ENCODE assay signal across 8 mouse cellular contexts in the genomic region with DNA sequence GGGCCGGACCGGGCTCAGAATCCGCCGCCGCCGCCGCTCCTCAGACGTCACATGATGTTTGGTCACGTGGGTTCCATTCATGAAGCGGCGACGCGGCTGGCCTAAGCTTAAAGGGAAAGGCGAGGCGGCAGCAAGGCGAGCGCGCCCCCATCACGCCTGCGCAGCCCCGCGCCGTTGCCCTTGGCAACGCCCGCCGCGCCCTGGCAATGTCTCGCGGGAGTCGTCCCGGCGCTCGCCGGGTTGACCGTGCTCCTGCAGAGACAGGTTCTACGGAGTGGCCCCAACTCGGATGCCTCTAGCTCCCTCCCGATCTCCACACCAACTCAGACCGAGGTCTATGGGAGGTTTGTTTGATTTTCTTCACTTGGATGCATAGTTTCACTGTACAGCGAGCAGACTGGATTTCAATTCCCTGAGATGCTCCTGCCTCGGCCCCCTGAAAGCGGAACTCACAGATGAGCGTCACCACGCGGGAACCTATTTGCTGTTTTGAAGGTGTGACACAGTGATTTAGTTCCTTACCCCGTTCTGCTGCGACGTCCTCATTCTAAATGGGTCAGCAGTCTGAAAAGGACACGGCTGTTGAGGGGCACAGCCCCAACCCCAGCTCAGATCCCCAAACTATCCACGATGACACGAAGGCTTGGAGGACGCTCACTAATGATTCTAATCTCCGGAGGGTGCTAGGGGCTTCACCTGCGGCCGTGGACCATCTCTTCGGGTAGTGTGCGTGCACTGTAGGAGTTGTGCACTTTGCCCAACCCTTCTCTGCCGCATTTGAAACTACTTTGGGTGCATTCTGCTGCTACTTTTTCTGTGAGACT. TPM values are rescaled to one million over a fixed set of nuclear protein-coding genes. Genes with fewer than 3 reads are reported as not detected.
A peak's percentile ranks its signal among the peaks of the same experiment; 100 is the strongest.
DNase-seq lines count a peak whose midpoint lies in the region; ATAC-seq and TF ChIP-seq lines count a peak whose summit lies in the region.

A gene (minus strand): TSS at position 81 of the 824 bp plus-strand sequence.

- peaks cover 26 to 48% of the 10 kb centered on the region in 2 experiments for H3K4me1 ChIP-seq in MEL (ENCODE audit: control insufficient read depth in 1 of 2, insufficient read depth in 2 of 2, low read length in 2 of 2)
- peaks cover 19% of the 10 kb centered on the region for H3K4me1 ChIP-seq in cerebellum, adult 2 months (ENCODE audit: control insufficient read depth, insufficient read depth, low read length)
- H3K4me1 ChIP-seq in lung, embryonic 16.5 days (replicated peaks; ENCODE audit: control insufficient read depth, insufficient read depth, low read length), result peaks cover 30% of the 10 kb centered on the region

- peaks cover 51% of the 10 kb centered on the region for H3K79me2 ChIP-seq in MEL (ENCODE audit: control insufficient read depth, insufficient read depth, low read length, poor library complexity)

- peak; percentile 22 to 41; a peak in 3 of 4 replicates for ATAC-seq in hematopoietic stem cell, adult 5-6 weeks (replicated peaks in 1 of 2; ENCODE audit: insufficient read depth in 1 of 2, low FRiP score in 2 of 2, low TSS enrichment in 1 of 2, low read depth in 1 of 2, poor library complexity in 2 of 2, severe bottlenecking in 2 of 2)
- ATAC-seq in lung, embryonic 16.5 days (ENCODE audit: low read depth), result peak; percentile 92

- WGBS in cerebellum, adult 2 months, result 11% methylated on average over 58 of the region's 58 CpGs
- WGBS in lung, embryonic 16.5 days, result 14% methylated on average over 42 of the region's 58 CpGs

- H3K27me3 ChIP-seq in MEL (ENCODE audit: control insufficient read depth in 1 of 2, insufficient read depth in 2 of 2, low read length in 2 of 2), result no peaks in the 10 kb centered on the region
- H3K27me3 ChIP-seq in cerebellum, adult 2 months (ENCODE audit: control insufficient read depth, insufficient read depth, low read length), result no peaks in the 10 kb centered on the region
- no peaks in the 10 kb centered on the region for H3K27me3 ChIP-seq in lung, embryonic 16.5 days (ENCODE audit: control insufficient read depth, insufficient read depth, low read depth, low read length)

- peak; percentile 99 for DNase-seq in MEL (ENCODE audit: low read depth, low spot score)
- DNase-seq in cerebellum, adult 2 months, result peak; percentile 92 to 95
- peak; percentile 95 for DNase-seq in forelimb bud, embryonic 11.5 days (ENCODE audit: low read depth, low spot score)
- peak; percentile 78 for DNase-seq in layer of hippocampus, adult 9-10 months (ENCODE audit: low spot score)
- DNase-seq in ovary, postnatal 10 days (ENCODE audit: low spot score), result peak; percentile 83
- peak; percentile 82 for DNase-seq in thymus, postnatal 10 days (ENCODE audit: low spot score in 2 of 2)

- H3K4me2 ChIP-seq in lung, embryonic 16.5 days (ENCODE audit: low read depth, low read length), result peak within 1 kb of the TSS; percentile 92

- peak within 1 kb of the TSS; percentile 98 for H3K9ac ChIP-seq in MEL (ENCODE audit: control insufficient read depth, low read depth, low read length, poor library complexity, severe bottlenecking)
- peak within 1 kb of the TSS; percentile 92 for H3K9ac ChIP-seq in lung, embryonic 16.5 days (ENCODE audit: low read length)

- TF ChIP-seq RAD21 in MEL (IDR thresholded peaks at IDR 0.05; ENCODE audit: low read depth, low read length), result no peak

- TF ChIP-seq EP300 in MEL (IDR thresholded peaks at IDR 0.05; ENCODE audit: low read depth in 1 of 2, low read length in 2 of 2), result 0 out of 4 replicates have a peak, but pooled peaks of 1 of the 2 experiments have one; percentile 12

- peaks cover 3 to 39% of the 10 kb centered on the region in 2 experiments; a peak in 3 of 4 replicates for H3K36me3 ChIP-seq in MEL (ENCODE audit: control insufficient read depth in 1 of 2, insufficient read depth in 2 of 2, low read length in 2 of 2)
- peaks cover 2% of the 10 kb centered on the region for H3K36me3 ChIP-seq in lung, embryonic 16.5 days (ENCODE audit: control insufficient read depth, insufficient read depth, low read length)

- peak in 1 of 2 experiments; percentile 87; a peak in 3 of 4 replicates for TF ChIP-seq POLR2A in MEL (IDR thresholded peaks at IDR 0.05; ENCODE audit: control insufficient read depth in 1 of 2, insufficient read depth in 1 of 2, low read depth in 1 of 2, low read length in 2 of 2, poor library complexity in 1 of 2)
- TF ChIP-seq POLR2A in cerebellum, adult 2 months (IDR thresholded peaks at IDR 0.05; ENCODE audit: borderline replicate concordance, insufficient read depth, low read length), result no peak

- peak within 1 kb of the TSS; percentile 78 for H3K27ac ChIP-seq in MEL (ENCODE audit: control insufficient read depth, low read depth, low read length)
- peak within 1 kb of the TSS; percentile 49; the same call in 1 of the 2 replicates for H3K27ac ChIP-seq in cerebellum, adult 2 months (ENCODE audit: insufficient read depth, low read length)
- H3K27ac ChIP-seq in lung, embryonic 16.5 days (ENCODE audit: low read length), result peak within 1 kb of the TSS; percentile 86

- no peaks in the 10 kb centered on the region for H3K9me3 ChIP-seq in MEL (replicated peaks; ENCODE audit: insufficient read depth, low read length)
- no peaks in the 10 kb centered on the region for H3K9me3 ChIP-seq in lung, embryonic 16.5 days (ENCODE audit: control insufficient read depth, low read length)

- TF ChIP-seq CTCF in MEL (IDR thresholded peaks at IDR 0.05 in 2 of 3, conservative IDR thresholded peaks at IDR 0.05 in 1 of 3; ENCODE audit: control insufficient read depth in 1 of 3, insufficient read depth in 1 of 3, low read depth in 2 of 3, low read length in 3 of 3, poor library complexity in 1 of 3, severe bottlenecking in 1 of 3), result 0 out of 6 replicates have a peak, but pooled peaks of 1 of the 3 experiments have one; percentile 2
- TF ChIP-seq CTCF in cerebellum, adult 2 months (IDR thresholded peaks at IDR 0.05; ENCODE audit: borderline replicate concordance, insufficient read depth, low read depth, low read length), result no peak

- H3K4me3 ChIP-seq in MEL (ENCODE audit: control insufficient read depth in 1 of 2, insufficient read depth in 1 of 2, low read depth in 2 of 2, low read length in 2 of 2), result peak within 1 kb of the TSS; percentile 79 to 87
- peak within 1 kb of the TSS; percentile 65 for H3K4me3 ChIP-seq in cerebellum, adult 2 months (replicated peaks; ENCODE audit: insufficient read depth, low read depth, low read length)
- H3K4me3 ChIP-seq in lung, embryonic 16.5 days (ENCODE audit: low read length), result peak within 1 kb of the TSS; percentile 76

TF ChIP-seq in MEL, 35 proteins besides CTCF, POLR2A, EP300 and RAD21 (continues in another document):
- TF ChIP-seq KAT2A (conservative IDR thresholded peaks at IDR 0.05; ENCODE audit: low read depth, low read length), result no peak
- TF ChIP-seq ZNF384 (IDR thresholded peaks at IDR 0.05; ENCODE audit: low read depth, low read length), result no peak
- TF ChIP-seq HCFC1 (IDR thresholded peaks at IDR 0.05; ENCODE audit: low read depth, low read length), result peak; percentile 82
- TF ChIP-seq ZMIZ1 (IDR thresholded peaks at IDR 0.05; ENCODE audit: low read depth, low read length), result no peak
- TF ChIP-seq NRF1 (IDR thresholded peaks at IDR 0.05; ENCODE audit: insufficient read depth, low read depth, low read length, poor library complexity, severe bottlenecking), result peak; percentile 95
- TF ChIP-seq UBTF (IDR thresholded peaks at IDR 0.05; ENCODE audit: borderline replicate concordance, insufficient read depth, low read depth, low read length), result no peak
- TF ChIP-seq MXI1 (IDR thresholded peaks at IDR 0.05; ENCODE audit: low read depth, low read length), result peak; percentile 91
- TF ChIP-seq SIN3A (IDR thresholded peaks at IDR 0.05; ENCODE audit: low read length), result peak; percentile 94
- TF ChIP-seq ZC3H11A (IDR thresholded peaks at IDR 0.05; ENCODE audit: low read depth, low read length), result no peak
- TF ChIP-seq MEF2A (IDR thresholded peaks at IDR 0.05; ENCODE audit: extremely low read depth, insufficient replicate concordance, low read depth, low read length, poor library complexity, severe bottlenecking), result no peak
- no peak for TF ChIP-seq POLR2AphosphoS2 (IDR thresholded peaks at IDR 0.05; ENCODE audit: low read length)
- TF ChIP-seq ZKSCAN1 (IDR thresholded peaks at IDR 0.05; ENCODE audit: low read depth, low read length), result no peak
- peak; percentile 65; the same call in 1 of the 2 replicates for TF ChIP-seq NELFE (IDR thresholded peaks at IDR 0.05; ENCODE audit: low read depth, low read length)
- TF ChIP-seq USF1 (IDR thresholded peaks at IDR 0.05; ENCODE audit: low read depth, low read length), result peak; percentile 98
- no peak for TF ChIP-seq MAZ (IDR thresholded peaks at IDR 0.05; ENCODE audit: low read depth, low read length)
- peak; percentile 55; the same call in 1 of the 2 replicates for TF ChIP-seq TCF12 (IDR thresholded peaks at IDR 0.05; ENCODE audit: low read depth, low read length)
- no peak for TF ChIP-seq GATA1 (IDR thresholded peaks at IDR 0.05; ENCODE audit: low read depth, low read length)
- peak; percentile 81 to 94; a peak in 3 of 4 replicates for TF ChIP-seq USF2 (IDR thresholded peaks at IDR 0.05; ENCODE audit: borderline replicate concordance in 1 of 2, insufficient read depth in 1 of 2, low read depth in 1 of 2, low read length in 2 of 2)
- TF ChIP-seq MYC (IDR thresholded peaks at IDR 0.05; ENCODE audit: low read depth, low read length), result peak; percentile 78
- TF ChIP-seq MAFK (IDR thresholded peaks at IDR 0.05; ENCODE audit: borderline replicate concordance, low read depth, low read length), result no peak
- 0 out of 2 replicates have a peak, but pooled peaks have one; percentile 25 for TF ChIP-seq TBP (IDR thresholded peaks at IDR 0.05; ENCODE audit: low read depth, low read length)
- TF ChIP-seq CHD2 (IDR thresholded peaks at IDR 0.05; ENCODE audit: low read length), result peak; percentile 93
- TF ChIP-seq MYB (IDR thresholded peaks at IDR 0.05; ENCODE audit: low read depth, low read length), result no peak
- TF ChIP-seq CHD1 (IDR thresholded peaks at IDR 0.05; ENCODE audit: low read depth, low read length), result no peak
- TF ChIP-seq MAX (IDR thresholded peaks at IDR 0.05; ENCODE audit: low read length), result peak; percentile 93
- TF ChIP-seq GABPA (IDR thresholded peaks at IDR 0.05; ENCODE audit: low read depth, low read length), result no peak
- peak; percentile 27; the same call in 1 of the 2 replicates for TF ChIP-seq BHLHE40 (IDR thresholded peaks at IDR 0.05; ENCODE audit: borderline replicate concordance, low read depth, low read length)

RNA-seq across cellular contexts. Expression of the gene that starts here (rescaled TPM):
- total RNA-seq in MEL (2012; rRNA removed), result 26.5 and 29.7 TPM in 2 replicates
- 100 to 1,000 TPM in 1 of 2 experiments, 10 to 100 TPM in 1; 54.0 to 113 TPM for polyA plus RNA-seq in MEL (2012; ENCODE audit: insufficient read depth in 1 of 2, insufficient read length in 2 of 2, low read depth in 1 of 2, low replicate concordance in 2 of 2, missing spikeins in 1 of 2)
- 60.5 and 65.3 TPM in 2 replicates for polyA plus RNA-seq in cerebellum, adult 2 months (2012; rRNA removed)
- 18.1 and 33.2 TPM in 2 replicates for total RNA-seq in hematopoietic stem cell, adult 5-6 weeks (2017)
- polyA plus RNA-seq in lung, embryonic 16.5 days (2015; fragmentation: Nextera tagmentation; extraction: Ambion mirVana), result 13.2 and 15.0 TPM in 2 replicates

Comparison
In these comparisons a context has a peak if more than half of its experiments do, and no peak if none do; other contexts are left out.
1. Peak in every context shown above with its lines: DNase-seq, ATAC-seq, H3K4me3 ChIP-seq and H3K27ac ChIP-seq.